Mouse (Mus musculus): ENCODE data around the gene Itpka.

DNA sequence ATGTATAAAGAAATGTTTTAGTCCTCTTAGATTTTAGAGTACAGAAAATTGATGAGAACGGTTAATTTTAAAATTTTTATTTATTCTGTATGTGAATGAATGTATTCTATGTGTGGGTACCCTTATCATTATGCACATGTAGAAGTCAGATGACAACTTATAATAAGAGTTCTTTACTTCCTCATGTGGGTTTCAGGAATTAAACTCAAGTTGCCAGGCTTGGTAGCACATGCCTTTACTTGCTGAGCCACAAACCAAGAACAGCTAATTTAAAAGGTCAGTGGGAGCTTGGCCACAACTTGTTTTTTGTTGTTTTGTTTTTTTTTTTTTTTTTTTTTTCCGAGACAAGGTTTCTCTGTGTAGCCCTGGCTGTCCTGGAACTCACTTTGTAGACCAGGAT is 47.3 kb upstream of the Itpka start:
- TF ChIP-seq POLR2A (IDR thresholded peaks at IDR 0.05; ENCODE audit: insufficient read depth, low read depth, low read length) (no peak), CTCF (IDR thresholded peaks at IDR 0.05; ENCODE audit: insufficient read depth, low read depth, low read length) (no peak)
